Mouse (Mus musculus) limb, embryonic 13.5 days (tissue): Measurements from ENCODE around the gene Tinagl1. TPM values are rescaled to one million over a fixed set of nuclear protein-coding genes. Genes with fewer than 3 reads are reported as not detected.

Experiments
- ATAC-seq: fragments of 200-750 bp; cut with Nextera tagmentation; 2 replicates; pipeline ENCODE4 v1.8.0; 2017; ENCODE audit warnings: low read depth, moderate number of reproducible peaks, moderate TSS enrichment; ENCODE audit not compliant: low FRiP score
- H3K27ac ChIP-seq: fragments of 300-500 bp; sonication (generic); 2 replicates; pipeline ENCODE4 v1.5.1; 2015; ENCODE audit warnings: inconsistent platforms, mild to moderate bottlenecking, moderate library complexity
- H3K27me3 ChIP-seq: fragments of 300-500 bp; sonication (generic); 2 replicates; pipeline ENCODE4 v1.6.1; 2015; ENCODE audit warnings: mild to moderate bottlenecking, inconsistent platforms
- H3K36me3 ChIP-seq: fragments of 300-500 bp; sonication (generic); 2 replicates; pipeline ENCODE4 v1.6.1; 2015; ENCODE audit warnings: inconsistent platforms, mild to moderate bottlenecking, moderate library complexity
- H3K4me1 ChIP-seq: fragments of 300-500 bp; sonication (generic); 2 replicates; pipeline ENCODE4 v1.6.1; 2015; ENCODE audit warnings: inconsistent platforms
- H3K4me2 ChIP-seq: fragments of 300-500 bp; sonication (generic); replicated peaks from 2 replicates; pipeline ENCODE4 v1.6.1; 2015; ENCODE audit warnings: inconsistent platforms, mild to moderate bottlenecking, moderate library complexity
- H3K4me3 ChIP-seq: fragments of 300-500 bp; sonication (generic); 2 replicates; pipeline ENCODE4 v1.5.1; 2015; ENCODE audit warnings: moderate library complexity, mild to moderate bottlenecking, inconsistent platforms
- H3K9ac ChIP-seq: fragments of 300-500 bp; sonication (generic); 2 replicates; pipeline ENCODE4 v1.6.1; 2015; ENCODE audit warnings: mild to moderate bottlenecking, inconsistent platforms
- H3K9me3 ChIP-seq: fragments of 300-500 bp; sonication (generic); 2 replicates; pipeline ENCODE4 v1.6.1; 2016; ENCODE audit warnings: inconsistent platforms
- WGBS: fragments of 180-500 bp; shearing (Covaris S2); methylation state at CpG from one replicate; pipeline ENCODE4 v1.1.7; 2015; 5-methylcytosine and 5-hydroxymethylcytosine counted together
- polyA plus RNA-seq: library from polyadenylated mRNA; unstranded; fragments of >200 nt; fragmentation: Nextera tagmentation; extraction: Ambion mirVana; gene quantifications from 2 replicates; pipeline ENCODE4 v1.2.1, GENCODE M21; 2015

Gene Tinagl1
- polyA plus RNA-seq, 1 experiment from 2014 or later: 14.0 TPM

- Histone ChIP-seq H3K27me3 (peaks cover 36% of the 10 kb centered on the region), H3K27ac (no peak overlapping the region), H3K4me2 (no peak overlapping the region), H3K9ac (no peak overlapping the region), H3K9me3 (no peaks in the 10 kb centered on the region), H3K36me3 (no peaks in the 10 kb centered on the region), H3K4me1 (peaks cover 56% of the 10 kb centered on the region), H3K4me3 (no peak overlapping the region)
- 62% methylated on average over 8 of the region's 8 CpGs for WGBS
- ATAC-seq: no peak
Observed at GRCm38 (mm10) chr4:130166592-130166991, 8.3 kb downstream of the Tinagl1 start.

- no peak for ATAC-seq
Observed at GRCm38 (mm10) chr4:130166061-130166460, 8.9 kb downstream of the Tinagl1 start.

GRCm38 (mm10) chr4:130164121-130164520 is 10.8 kb downstream of the Tinagl1 start:
- H3K4me1 ChIP-seq: peaks cover 50% of the 10 kb centered on the region
- no peak for ATAC-seq
- H3K27ac ChIP-seq: no peak overlapping the region
- H3K27me3 ChIP-seq: peaks cover 38% of the 10 kb centered on the region
- WGBS: 77% methylated on average over 6 of the region's 6 CpGs
- H3K4me3 ChIP-seq: no peak overlapping the region
- H3K36me3 ChIP-seq: no peaks in the 10 kb centered on the region
- no peak overlapping the region for H3K9ac ChIP-seq
- peak overlapping the region; percentile 55; the same call in 1 of the 2 replicates for H3K4me2 ChIP-seq
- H3K9me3 ChIP-seq: no peaks in the 10 kb centered on the region

More at GRCm38 (mm10) chr4:130166061-130166460, 8.9 kb downstream of the Tinagl1 start:
- peaks cover 50% of the 10 kb centered on the region for H3K4me1 ChIP-seq
- no peak overlapping the region for H3K4me2 ChIP-seq
- 69% methylated on average over 18 of the region's 18 CpGs for WGBS
- no peaks in the 10 kb centered on the region for H3K36me3 ChIP-seq
- no peak overlapping the region for H3K4me3 ChIP-seq
- H3K27ac ChIP-seq: no peak overlapping the region
- no peaks in the 10 kb centered on the region for H3K9me3 ChIP-seq
- no peak overlapping the region for H3K9ac ChIP-seq
- peaks cover 38% of the 10 kb centered on the region for H3K27me3 ChIP-seq

GRCm38 (mm10) chr4:130163391-130163861 is 11.5 kb downstream of the Tinagl1 start:
- peak overlapping the region; percentile 20 for H3K4me3 ChIP-seq
- WGBS: 5% methylated on average over 20 of the region's 20 CpGs
- H3K9ac ChIP-seq: peak overlapping the region; percentile 37; the same call in 1 of the 2 replicates
- peak overlapping the region; percentile 55 for H3K4me2 ChIP-seq
- H3K36me3 ChIP-seq: no peaks in the 10 kb centered on the region
- peak overlapping the region; percentile 39; the same call in 1 of the 2 replicates for H3K27ac ChIP-seq
- ATAC-seq: 0 out of 2 replicates have a peak, but pooled peaks have one; percentile 22
- peaks cover 44% of the 10 kb centered on the region for H3K4me1 ChIP-seq
- peaks cover 38% of the 10 kb centered on the region for H3K27me3 ChIP-seq
- H3K9me3 ChIP-seq: no peaks in the 10 kb centered on the region

- Histone ChIP-seq H3K4me1 (peaks cover 23% of the 10 kb centered on the region), H3K36me3 (no peaks in the 10 kb centered on the region), H3K4me2 (no peak overlapping the region), H3K9me3 (no peaks in the 10 kb centered on the region), H3K27me3 (peaks cover 29% of the 10 kb centered on the region), H3K4me3 (no peak overlapping the region), H3K9ac (no peak overlapping the region), H3K27ac (no peak overlapping the region)
- WGBS: 39% methylated on average over 4 of the region's 4 CpGs
- ATAC-seq: no peak
Observed at GRCm38 (mm10) chr4:130161349-130161748, 13.6 kb downstream of the Tinagl1 start.

GRCm38 (mm10) chr4:130156812-130157371 is 18.0 kb downstream of the Tinagl1 start:
- Histone ChIP-seq H3K27me3 (peaks cover 29% of the 10 kb centered on the region), H3K36me3 (no peaks in the 10 kb centered on the region), H3K9ac (no peak overlapping the region), H3K9me3 (0 out of 2 replicates have a peak, but pooled peaks cover 3% of the 10 kb centered on the region), H3K4me2 (no peak overlapping the region), H3K27ac (no peak overlapping the region), H3K4me1 (no peaks in the 10 kb centered on the region), H3K4me3 (no peak overlapping the region)
- no peak for ATAC-seq
- 64% methylated on average over 12 of the region's 12 CpGs for WGBS

GRCm38 (mm10) chr4:130154250-130154649 is 20.7 kb downstream of the Tinagl1 start:
- no peaks in the 10 kb centered on the region for H3K4me1 ChIP-seq
- H3K9ac ChIP-seq: no peak overlapping the region
- 0 out of 2 replicates have a peak, but pooled peaks cover 3% of the 10 kb centered on the region for H3K9me3 ChIP-seq
- H3K36me3 ChIP-seq: no peaks in the 10 kb centered on the region
- no peak overlapping the region for H3K4me3 ChIP-seq
- ATAC-seq: no peak
- no peak overlapping the region for H3K4me2 ChIP-seq
- no peak overlapping the region for H3K27ac ChIP-seq
- 69% methylated on average over 3 of the region's 3 CpGs for WGBS
- peaks cover 39% of the 10 kb centered on the region for H3K27me3 ChIP-seq

- WGBS: 60% methylated on average over 10 of the region's 10 CpGs
Observed at GRCm38 (mm10) chr4:130148405-130148804, 26.5 kb downstream of the Tinagl1 start.

GRCm38 (mm10) chr4:130141786-130142185 is 33.1 kb downstream of the Tinagl1 start:
- peaks cover 64% of the 10 kb centered on the region for H3K27me3 ChIP-seq
- no peak overlapping the region for H3K9ac ChIP-seq
- WGBS: 53% methylated on average over 3 of the region's 3 CpGs
- no peak for ATAC-seq
- peaks cover 13% of the 10 kb centered on the region for H3K4me1 ChIP-seq
- no peak overlapping the region for H3K27ac ChIP-seq
- H3K4me3 ChIP-seq: no peak overlapping the region
- no peak overlapping the region for H3K4me2 ChIP-seq
- H3K36me3 ChIP-seq: no peaks in the 10 kb centered on the region
- no peaks in the 10 kb centered on the region for H3K9me3 ChIP-seq

More at GRCm38 (mm10) chr4:130148405-130148804, 26.5 kb downstream of the Tinagl1 start:
- H3K27me3 ChIP-seq: peaks cover 32% of the 10 kb centered on the region
- no peaks in the 10 kb centered on the region for H3K9me3 ChIP-seq
- no peak overlapping the region for H3K27ac ChIP-seq
- no peak overlapping the region for H3K4me2 ChIP-seq
- H3K4me1 ChIP-seq: no peaks in the 10 kb centered on the region
- H3K36me3 ChIP-seq: no peaks in the 10 kb centered on the region
- H3K4me3 ChIP-seq: no peak overlapping the region
- ATAC-seq: no peak
- H3K9ac ChIP-seq: no peak overlapping the region

GRCm38 (mm10) chr4:130140992-130141402 is 33.9 kb downstream of the Tinagl1 start:
- Histone ChIP-seq H3K27me3 (peaks cover 72% of the 10 kb centered on the region), H3K9ac (no peak overlapping the region), H3K4me3 (no peak overlapping the region), H3K9me3 (no peaks in the 10 kb centered on the region), H3K4me1 (peaks cover 13% of the 10 kb centered on the region), H3K4me2 (no peak overlapping the region), H3K36me3 (no peaks in the 10 kb centered on the region), H3K27ac (no peak overlapping the region)
- 64% methylated on average over 9 of the region's 9 CpGs for WGBS
- no peak for ATAC-seq

GRCm38 (mm10) chr4:130139214-130139492 is 35.8 kb downstream of the Tinagl1 start, which contains the start of gene Hcrtr1:
Hcrtr1 (minus strand) TSS chr4:130139359.
- H3K9ac ChIP-seq: peak within 1 kb of the TSS; percentile 50
- H3K36me3 ChIP-seq: no peaks in the 10 kb centered on the region
- peak within 1 kb of the TSS; percentile 77 for H3K4me2 ChIP-seq
- peaks cover 13% of the 10 kb centered on the region for H3K4me1 ChIP-seq
- peak within 1 kb of the TSS; percentile 43 for H3K4me3 ChIP-seq
- no peak within 1 kb of the TSS for H3K27ac ChIP-seq
- 1% methylated on average over 12 of the region's 15 CpGs for WGBS
- H3K9me3 ChIP-seq: no peaks in the 10 kb centered on the region
- no peak for ATAC-seq
- peaks cover 80% of the 10 kb centered on the region for H3K27me3 ChIP-seq

GRCm38 (mm10) chr4:130138441-130139213 is 36.3 kb downstream of the Tinagl1 start:
- no peaks in the 10 kb centered on the region for H3K36me3 ChIP-seq
- H3K9ac ChIP-seq: peak overlapping the region; percentile 50
- H3K9me3 ChIP-seq: no peaks in the 10 kb centered on the region
- no peak overlapping the region for H3K27ac ChIP-seq
- peaks cover 13% of the 10 kb centered on the region for H3K4me1 ChIP-seq
- peaks cover 80% of the 10 kb centered on the region for H3K27me3 ChIP-seq
- peak overlapping the region; percentile 77 for H3K4me2 ChIP-seq
- peak; percentile 53; the same call in 1 of the 2 replicates for ATAC-seq
- H3K4me3 ChIP-seq: peak overlapping the region; percentile 43
- WGBS: under 1% methylated on average over 47 of the region's 57 CpGs
